Mouse (Mus musculus): Measurements from ENCODE around the gene Dmwd.
"Not testable (repeated sequence)": the region's sequence is repeated elsewhere in the genome, so short reads cannot be mapped to it uniquely, and the experiment has no call there.

Dmwd gene

GRCm38 (mm10) chr7:19075723-19076585, at the start of gene Dmwd:
Gene Dmwd, plus strand, starts transcription at chr7:19076227.
- DNase-seq = peak; percentile 89

GRCm38 (mm10) chr7:19028067-19028466, 48.0 kb upstream of the Dmwd start:
- DNase-seq = no peak

GRCm38 (mm10) chr7:19029084-19029653, 46.9 kb upstream of the Dmwd start:
- no peak for DNase-seq

GRCm38 (mm10) chr7:19031641-19032040, 44.4 kb upstream of the Dmwd start:
- no peak for DNase-seq

GRCm38 (mm10) chr7:19044616-19045015, 31.4 kb upstream of the Dmwd start:
- DNase-seq = no peak

GRCm38 (mm10) chr7:19046286-19047069, 29.5 kb upstream of the Dmwd start:
- DNase-seq = peak; percentile 69

GRCm38 (mm10) chr7:19048006-19048527, 28.0 kb upstream of the Dmwd start:
- no peak for DNase-seq

- DNase-seq = no peak
Measured at GRCm38 (mm10) chr7:19049252-19049651, 26.8 kb upstream of the Dmwd start.

GRCm38 (mm10) chr7:19050172-19050571, 25.9 kb upstream of the Dmwd start:
- no peak for DNase-seq

- DNase-seq = no peak
Measured at GRCm38 (mm10) chr7:19051161-19051560, 24.9 kb upstream of the Dmwd start.

- DNase-seq = no peak
Measured at GRCm38 (mm10) chr7:19052345-19053135, 23.5 kb upstream of the Dmwd start.

GRCm38 (mm10) chr7:19053136-19053532, 22.9 kb upstream of the Dmwd start:
- no peak for DNase-seq

- DNase-seq = peak; percentile 38
Measured at GRCm38 (mm10) chr7:19054047-19054776, 21.8 kb upstream of the Dmwd start, which contains the start of gene Rsph6a. Gene Rsph6a, plus strand, starts transcription at chr7:19054690.

- no peak for DNase-seq
Measured at GRCm38 (mm10) chr7:19054777-19055076, 21.3 kb upstream of the Dmwd start.

- no peak for DNase-seq
Measured at GRCm38 (mm10) chr7:19055108-19055507, 20.9 kb upstream of the Dmwd start.

GRCm38 (mm10) chr7:19057405-19057804, 18.6 kb upstream of the Dmwd start:
- no peak for DNase-seq

GRCm38 (mm10) chr7:19065896-19066295, 10.1 kb upstream of the Dmwd start:
- no peak for DNase-seq

GRCm38 (mm10) chr7:19067063-19067462, 9.0 kb upstream of the Dmwd start:
- no peak for DNase-seq

- DNase-seq = no peak
Measured at GRCm38 (mm10) chr7:19067935-19068334, 8.1 kb upstream of the Dmwd start.

- no peak for DNase-seq
Measured at GRCm38 (mm10) chr7:19068707-19069106, 7.3 kb upstream of the Dmwd start.

GRCm38 (mm10) chr7:19069500-19069899, 6.5 kb upstream of the Dmwd start:
- DNase-seq = no peak

GRCm38 (mm10) chr7:19071024-19071423, 5.0 kb upstream of the Dmwd start:
- DNase-seq = not testable (repeated sequence)

Measured in cerebellum, adult 11 months (tissue).